Mouse (Mus musculus): ENCODE data around the gene Abl2. TPM values are rescaled to one million over a fixed set of nuclear protein-coding genes. Genes with fewer than 3 reads are reported as not detected.

The Abl2 gene
- polyA plus RNA-seq, 1 experiment from 2014 or later: 5.3 TPM

DNA sequence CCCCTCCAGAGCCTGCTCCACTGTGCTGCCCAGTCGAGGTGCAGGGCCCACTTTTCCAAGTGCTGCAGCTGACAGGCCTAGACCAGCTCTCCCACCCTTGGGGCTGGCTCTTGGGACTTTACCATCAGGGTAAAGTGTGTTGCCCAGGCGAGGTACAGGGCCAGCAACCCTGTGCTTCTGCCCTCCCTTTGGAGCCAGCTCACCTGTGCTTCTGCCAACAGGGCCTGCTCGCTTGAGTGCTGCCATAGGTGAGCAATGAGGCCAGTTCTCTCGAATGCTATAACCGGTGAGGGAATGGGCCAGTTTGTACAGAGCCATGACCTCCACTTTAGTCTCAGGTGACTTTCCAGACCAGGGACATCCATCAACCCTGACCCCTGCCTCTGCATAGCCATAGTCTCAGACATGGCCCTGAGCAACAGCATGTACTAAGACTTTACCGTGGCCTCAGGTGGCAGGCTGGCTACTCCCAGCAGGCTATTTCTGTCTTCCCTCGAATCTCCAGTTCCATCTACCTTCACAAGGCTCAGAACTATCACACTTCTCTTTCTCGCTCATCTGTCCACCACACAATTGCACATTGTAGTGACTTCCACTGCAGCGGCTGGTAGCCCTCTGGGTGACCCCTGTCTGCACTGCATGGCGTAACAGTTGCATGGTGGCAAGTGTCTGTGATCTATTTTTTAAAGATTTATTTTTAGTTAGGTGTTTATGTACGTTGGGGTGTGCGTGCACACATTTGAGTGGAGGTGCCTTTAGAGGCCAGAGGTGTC lies 46.7 kb downstream of the Abl2 start:
- Histone ChIP-seq H3K36me3 (ENCODE audit: control insufficient read depth, insufficient read depth, low read length) (no peaks in the 10 kb centered on the region), H3K9me3 (ENCODE audit: control insufficient read depth, low read length) (no peaks in the 10 kb centered on the region), H3K4me1 (ENCODE audit: control insufficient read depth, insufficient read depth, low read depth, low read length) (no peaks in the 10 kb centered on the region; the same call in 1 of the 2 replicates), H3K4me2 (ENCODE audit: low read length) (no peak overlapping the region), H3K27me3 (replicated peaks; ENCODE audit: control insufficient read depth, insufficient read depth, low read length) (no peaks in the 10 kb centered on the region), H3K4me3 (ENCODE audit: low read length) (no peak overlapping the region), H3K27ac (ENCODE audit: low read depth, low read length) (no peak overlapping the region), H3K9ac (ENCODE audit: low read depth, low read length) (no peak overlapping the region)
- WGBS: 79% methylated on average over 12 of the region's 12 CpGs
- peak; percentile 44; the same call in 1 of the 2 replicates for ATAC-seq

DNA sequence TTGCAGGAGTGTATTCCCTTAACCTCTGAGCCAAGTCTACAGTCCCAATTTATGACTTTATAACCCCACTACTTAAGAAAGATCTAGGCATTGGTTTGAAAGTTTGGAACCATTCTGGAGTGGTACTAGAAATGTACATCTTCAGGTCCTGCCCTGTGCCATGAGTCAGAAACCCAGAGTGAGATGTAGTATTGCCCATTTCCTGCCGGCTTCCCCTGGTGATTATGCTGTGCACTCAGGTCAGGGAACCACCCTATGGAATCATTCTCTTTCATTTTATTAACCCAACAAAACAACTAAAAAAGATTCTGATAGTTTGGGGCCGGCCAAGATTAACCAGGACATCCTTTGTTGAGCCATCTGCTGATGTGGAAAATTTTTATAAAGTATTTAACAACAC lies 47.4 kb downstream of the Abl2 start:
- H3K27me3 ChIP-seq (replicated peaks; ENCODE audit: control insufficient read depth, insufficient read depth, low read length): no peaks in the 10 kb centered on the region
- no peaks in the 10 kb centered on the region; the same call in 1 of the 2 replicates for H3K4me1 ChIP-seq (ENCODE audit: control insufficient read depth, insufficient read depth, low read depth, low read length)
- H3K9me3 ChIP-seq (ENCODE audit: control insufficient read depth, low read length): no peaks in the 10 kb centered on the region
- H3K9ac ChIP-seq (ENCODE audit: low read depth, low read length): no peak overlapping the region
- ATAC-seq: no peak
- H3K27ac ChIP-seq (ENCODE audit: low read depth, low read length): no peak overlapping the region
- 90% methylated on average over 2 of the region's 2 CpGs for WGBS
- no peak overlapping the region for H3K4me2 ChIP-seq (ENCODE audit: low read length)
- no peak overlapping the region for H3K4me3 ChIP-seq (ENCODE audit: low read length)
- no peaks in the 10 kb centered on the region for H3K36me3 ChIP-seq (ENCODE audit: control insufficient read depth, insufficient read depth, low read length)

DNA sequence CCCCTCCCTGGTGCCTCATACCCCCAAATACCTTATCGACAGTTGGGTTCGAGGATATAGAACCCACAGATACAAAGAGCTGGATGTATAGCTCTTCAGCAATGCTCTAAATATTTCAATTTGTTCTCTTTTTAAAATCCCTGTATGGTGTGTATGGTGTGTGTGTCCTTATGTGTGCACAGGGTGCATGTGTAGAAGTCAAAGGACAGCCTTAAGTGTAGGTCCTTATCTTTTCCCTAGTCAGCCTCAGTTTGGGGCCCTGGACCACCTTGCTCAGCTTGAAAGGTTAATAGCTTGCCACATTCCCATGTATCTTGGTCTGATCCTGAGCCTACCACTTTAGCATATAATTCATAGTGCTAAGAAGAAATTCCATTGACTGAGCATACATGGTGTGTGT lies 49.9 kb downstream of the Abl2 start:
- no peaks in the 10 kb centered on the region; the same call in 1 of the 2 replicates for H3K4me1 ChIP-seq (ENCODE audit: control insufficient read depth, insufficient read depth, low read depth, low read length)
- no peaks in the 10 kb centered on the region for H3K27me3 ChIP-seq (replicated peaks; ENCODE audit: control insufficient read depth, insufficient read depth, low read length)
- WGBS: 82% methylated on average over 2 of the region's 2 CpGs
- H3K9ac ChIP-seq (ENCODE audit: low read depth, low read length): no peak overlapping the region
- H3K27ac ChIP-seq (ENCODE audit: low read depth, low read length): no peak overlapping the region
- no peak for ATAC-seq
- H3K9me3 ChIP-seq (ENCODE audit: control insufficient read depth, low read length): no peaks in the 10 kb centered on the region
- H3K4me3 ChIP-seq (ENCODE audit: low read length): no peak overlapping the region
- H3K4me2 ChIP-seq (ENCODE audit: low read length): no peak overlapping the region
- H3K36me3 ChIP-seq (ENCODE audit: control insufficient read depth, insufficient read depth, low read length): no peaks in the 10 kb centered on the region

DNA sequence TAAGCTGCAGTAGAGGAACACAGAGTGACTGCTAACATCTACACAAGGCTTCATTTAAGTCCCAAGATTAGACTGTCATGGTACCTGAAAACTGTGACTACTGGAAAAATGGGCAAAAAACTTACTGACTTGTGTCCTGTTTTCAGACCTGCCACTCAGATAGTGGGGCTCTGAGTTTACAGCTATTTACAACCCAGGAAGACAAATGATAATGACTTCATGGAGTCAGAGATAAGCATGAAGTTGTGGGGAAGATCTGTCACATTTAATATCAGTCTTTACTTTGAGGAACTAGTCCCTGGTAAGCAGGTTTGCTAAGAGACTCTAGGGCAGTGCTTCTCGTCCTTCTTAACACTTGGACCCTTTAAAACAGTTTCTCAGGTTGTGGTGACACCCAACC lies 51.7 kb downstream of the Abl2 start:
- peaks cover 6% of the 10 kb centered on the region for H3K4me1 ChIP-seq (ENCODE audit: control insufficient read depth, insufficient read depth, low read depth, low read length)
- H3K4me2 ChIP-seq (ENCODE audit: low read length): no peak overlapping the region
- no peak overlapping the region for H3K27ac ChIP-seq (ENCODE audit: low read depth, low read length)
- 88% methylated on average over 1 of the region's 1 CpGs for WGBS
- no peak overlapping the region for H3K9ac ChIP-seq (ENCODE audit: low read depth, low read length)
- H3K27me3 ChIP-seq (replicated peaks; ENCODE audit: control insufficient read depth, insufficient read depth, low read length): no peaks in the 10 kb centered on the region
- no peak for ATAC-seq
- H3K9me3 ChIP-seq (ENCODE audit: control insufficient read depth, low read length): no peaks in the 10 kb centered on the region
- no peak overlapping the region for H3K4me3 ChIP-seq (ENCODE audit: low read length)
- no peaks in the 10 kb centered on the region for H3K36me3 ChIP-seq (ENCODE audit: control insufficient read depth, insufficient read depth, low read length)

DNA sequence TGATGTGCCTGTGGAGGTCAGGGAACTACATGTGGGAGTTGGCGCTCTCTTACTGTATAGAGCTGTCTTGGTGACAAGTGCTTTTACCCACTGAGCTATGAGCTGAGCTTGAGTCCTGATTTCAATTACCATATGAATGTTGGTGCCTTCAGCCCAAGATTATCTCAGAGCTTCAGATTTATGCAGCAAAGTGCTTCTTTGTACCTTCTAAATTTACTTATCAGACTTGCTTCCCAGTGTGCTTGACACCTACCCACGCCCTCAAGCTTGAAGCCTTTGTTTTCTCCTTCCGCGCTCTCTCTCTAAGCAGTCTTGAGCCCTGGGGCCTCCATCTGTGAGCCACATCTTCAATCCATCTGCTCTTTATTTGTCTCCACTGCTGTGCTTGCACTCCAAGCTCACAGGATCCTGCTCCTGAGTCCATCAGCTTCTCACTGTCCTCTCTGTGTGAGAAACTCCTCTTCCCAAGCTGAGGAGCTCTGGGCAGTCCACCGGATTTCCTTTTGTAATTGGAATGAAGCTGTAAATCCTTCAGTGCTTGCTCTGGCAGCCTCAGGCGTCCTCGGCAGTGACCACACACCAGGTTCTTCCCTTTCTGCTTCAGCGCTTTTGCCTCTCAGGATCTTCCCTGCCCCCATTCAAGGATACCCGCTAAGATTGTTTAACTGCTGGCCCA lies 55.4 kb downstream of the Abl2 start:
- H3K27me3 ChIP-seq (replicated peaks; ENCODE audit: control insufficient read depth, insufficient read depth, low read length): no peaks in the 10 kb centered on the region
- H3K4me1 ChIP-seq (ENCODE audit: control insufficient read depth, insufficient read depth, low read depth, low read length): peaks cover 19% of the 10 kb centered on the region
- H3K9ac ChIP-seq (ENCODE audit: low read depth, low read length): no peak overlapping the region
- peak overlapping the region; percentile 51; the same call in 1 of the 2 replicates for H3K27ac ChIP-seq (ENCODE audit: low read depth, low read length)
- H3K36me3 ChIP-seq (ENCODE audit: control insufficient read depth, insufficient read depth, low read length): no peaks in the 10 kb centered on the region
- ATAC-seq: peak; percentile 67
- WGBS: 8% methylated on average over 9 of the region's 9 CpGs
- H3K9me3 ChIP-seq (ENCODE audit: control insufficient read depth, low read length): no peaks in the 10 kb centered on the region
- H3K4me3 ChIP-seq (ENCODE audit: low read length): no peak overlapping the region
- H3K4me2 ChIP-seq (ENCODE audit: low read length): no peak overlapping the region

DNA sequence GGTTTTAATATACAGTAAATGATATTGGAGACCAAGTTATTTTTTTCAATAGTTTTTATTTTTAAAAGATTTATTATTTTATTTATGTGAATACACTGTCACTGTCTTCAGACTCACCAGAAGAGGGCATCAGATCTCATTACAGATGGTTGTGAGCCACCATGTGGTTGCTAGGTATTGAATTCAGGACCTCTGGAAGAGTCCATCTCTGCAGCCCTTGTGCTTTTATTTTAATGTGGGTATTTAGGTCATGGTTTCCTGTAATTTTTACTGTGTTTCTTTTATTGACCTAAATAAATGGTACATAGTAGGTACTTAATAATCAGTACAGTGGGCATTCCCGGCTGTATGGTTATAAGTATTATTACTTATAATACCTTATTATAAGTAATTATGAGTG lies 56.1 kb downstream of the Abl2 start:
- H3K9ac ChIP-seq (ENCODE audit: low read depth, low read length): no peak overlapping the region
- WGBS: 69% methylated on average over 1 of the region's 1 CpGs
- H3K4me3 ChIP-seq (ENCODE audit: low read length): no peak overlapping the region
- H3K36me3 ChIP-seq (ENCODE audit: control insufficient read depth, insufficient read depth, low read length): no peaks in the 10 kb centered on the region
- no peak for ATAC-seq
- no peak overlapping the region for H3K27ac ChIP-seq (ENCODE audit: low read depth, low read length)
- no peak overlapping the region for H3K4me2 ChIP-seq (ENCODE audit: low read length)
- H3K27me3 ChIP-seq (replicated peaks; ENCODE audit: control insufficient read depth, insufficient read depth, low read length): no peaks in the 10 kb centered on the region
- H3K4me1 ChIP-seq (ENCODE audit: control insufficient read depth, insufficient read depth, low read depth, low read length): peaks cover 19% of the 10 kb centered on the region
- no peaks in the 10 kb centered on the region for H3K9me3 ChIP-seq (ENCODE audit: control insufficient read depth, low read length)

DNA sequence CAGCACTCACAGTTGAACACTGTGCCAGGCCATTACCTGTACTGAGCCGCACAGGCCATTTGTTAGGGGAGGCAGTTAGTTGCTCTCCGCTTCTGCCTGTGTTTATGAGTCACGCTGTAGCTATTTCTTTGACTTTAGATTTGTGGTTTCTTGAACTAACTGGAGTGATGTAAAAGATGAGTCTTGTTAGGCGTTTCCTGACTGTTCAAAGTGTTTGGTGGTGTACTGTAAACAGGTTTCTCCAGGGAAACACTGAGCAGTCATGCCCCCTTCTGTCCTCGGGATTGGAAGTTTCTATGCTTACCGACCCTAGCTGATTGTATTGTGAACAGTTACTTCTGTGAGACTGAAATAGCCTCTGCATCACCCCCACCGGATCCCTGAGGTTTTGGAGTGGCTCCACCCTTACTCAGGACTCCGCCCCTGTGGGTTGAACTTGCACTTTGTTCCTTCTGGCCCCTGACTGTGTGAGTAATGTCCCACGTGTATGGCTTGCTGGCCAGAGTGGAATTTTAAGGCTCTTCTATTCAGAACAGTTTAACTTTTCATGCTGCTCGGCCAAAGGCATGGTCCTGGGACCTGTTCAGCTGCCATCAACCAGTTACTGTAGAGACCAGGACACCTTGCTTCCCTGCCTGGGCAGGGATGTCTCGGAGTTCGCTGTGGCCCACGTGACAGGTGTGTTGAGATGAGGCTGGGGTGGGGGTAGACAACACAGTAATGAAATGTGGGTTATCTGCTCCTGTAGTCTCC lies 57.0 kb downstream of the Abl2 start:
- Histone ChIP-seq H3K9me3 (ENCODE audit: control insufficient read depth, low read length) (no peaks in the 10 kb centered on the region), H3K36me3 (ENCODE audit: control insufficient read depth, insufficient read depth, low read length) (no peaks in the 10 kb centered on the region), H3K4me1 (ENCODE audit: control insufficient read depth, insufficient read depth, low read depth, low read length) (peaks cover 19% of the 10 kb centered on the region), H3K4me3 (ENCODE audit: low read length) (no peak overlapping the region), H3K9ac (ENCODE audit: low read depth, low read length) (no peak overlapping the region), H3K27ac (ENCODE audit: low read depth, low read length) (no peak overlapping the region), H3K4me2 (ENCODE audit: low read length) (peak overlapping the region; percentile 15; the same call in 1 of the 2 replicates), H3K27me3 (replicated peaks; ENCODE audit: control insufficient read depth, insufficient read depth, low read length) (no peaks in the 10 kb centered on the region)
- ATAC-seq: peak; percentile 65
- 27% methylated on average over 13 of the region's 13 CpGs for WGBS

DNA sequence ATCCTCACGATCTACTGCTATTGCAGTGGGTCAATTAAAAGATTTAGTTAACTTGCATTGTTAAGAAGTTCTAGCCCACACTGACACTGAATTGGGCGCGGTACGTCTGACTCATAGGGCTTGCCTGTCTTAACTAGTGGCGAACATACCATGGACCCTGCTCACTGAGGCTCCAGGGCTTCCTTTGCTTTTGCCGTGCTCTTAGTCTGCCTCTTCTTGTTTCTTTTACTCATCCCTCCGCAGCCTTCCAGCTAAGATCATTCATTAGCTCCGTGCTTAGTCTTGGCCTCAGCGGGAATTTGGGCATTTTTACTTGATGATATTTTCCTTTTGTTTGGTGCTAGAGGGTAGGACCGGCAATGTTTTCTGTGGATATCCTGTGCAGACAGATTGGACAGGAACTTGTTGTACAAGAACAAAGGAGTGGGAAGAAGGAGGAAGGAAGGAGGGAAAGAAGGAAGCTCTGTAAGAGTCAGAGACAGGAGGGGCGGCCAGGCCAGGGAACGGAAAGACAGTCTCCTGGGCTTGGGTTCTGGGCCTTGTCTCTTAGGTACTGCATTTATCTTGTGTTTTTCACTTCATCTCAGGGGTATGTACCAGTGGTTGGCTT lies 58.5 kb downstream of the Abl2 start:
- no peak for ATAC-seq
- H3K36me3 ChIP-seq (ENCODE audit: control insufficient read depth, insufficient read depth, low read length): no peaks in the 10 kb centered on the region
- peaks cover 19% of the 10 kb centered on the region for H3K4me1 ChIP-seq (ENCODE audit: control insufficient read depth, insufficient read depth, low read depth, low read length)
- no peaks in the 10 kb centered on the region for H3K27me3 ChIP-seq (replicated peaks; ENCODE audit: control insufficient read depth, insufficient read depth, low read length)
- 41% methylated on average over 12 of the region's 12 CpGs for WGBS
- no peak overlapping the region for H3K4me3 ChIP-seq (ENCODE audit: low read length)
- H3K9ac ChIP-seq (ENCODE audit: low read depth, low read length): no peak overlapping the region
- H3K27ac ChIP-seq (ENCODE audit: low read depth, low read length): no peak overlapping the region
- H3K4me2 ChIP-seq (ENCODE audit: low read length): no peak overlapping the region
- no peaks in the 10 kb centered on the region for H3K9me3 ChIP-seq (ENCODE audit: control insufficient read depth, low read length)

Measured in hindbrain, embryonic 16.5 days (tissue).